Mouse (Mus musculus) forebrain, embryonic 15.5 days (tissue): ENCODE data around the gene Rad9b. TPM values are rescaled to one million over a fixed set of nuclear protein-coding genes. Genes with fewer than 3 reads are reported as not detected.

ENCODE experiments used
- ATAC-seq: fragments of 200-750 bp; cut with Nextera tagmentation; replicated peaks from 2 replicates; pipeline ENCODE4 v1.8.0; 2017; ENCODE audit warnings: mild to moderate bottlenecking, moderate TSS enrichment, moderate library complexity
- H3K27ac ChIP-seq: fragments of 300-500 bp; sonication (generic); replicated peaks from 2 replicates; pipeline ENCODE4 v1.5.1; 2015; ENCODE audit warnings: mild to moderate bottlenecking, inconsistent platforms
- H3K27me3 ChIP-seq: fragments of 300-500 bp; sonication (generic); 2 replicates; pipeline ENCODE4 v1.6.1; 2015; ENCODE audit warnings: inconsistent platforms
- H3K36me3 ChIP-seq: fragments of 300-500 bp; sonication (generic); 2 replicates; pipeline ENCODE4 v1.6.1; 2015; ENCODE audit warnings: mild to moderate bottlenecking, inconsistent platforms
- H3K4me1 ChIP-seq: fragments of 300-500 bp; sonication (generic); 2 replicates; pipeline ENCODE4 v1.6.1; 2015; ENCODE audit warnings: inconsistent platforms
- H3K4me2 ChIP-seq: fragments of 300-500 bp; sonication (generic); replicated peaks from 2 replicates; pipeline ENCODE4 v1.6.1; 2015; ENCODE audit warnings: mild to moderate bottlenecking, inconsistent platforms
- H3K4me3 ChIP-seq: fragments of 300-500 bp; sonication (generic); 2 replicates; pipeline ENCODE4 v1.5.1; 2015; ENCODE audit warnings: mild to moderate bottlenecking, inconsistent platforms
- H3K9ac ChIP-seq: fragments of 300-500 bp; sonication (generic); replicated peaks from 2 replicates; pipeline ENCODE4 v1.6.1; 2015; ENCODE audit warnings: mild to moderate bottlenecking, inconsistent platforms
- H3K9me3 ChIP-seq: fragments of 300-500 bp; sonication (generic); 2 replicates; pipeline ENCODE4 v1.6.1; 2016; ENCODE audit warnings: inconsistent platforms
- WGBS: fragments of 180-500 bp; shearing (Covaris S2); methylation state at CpG from one replicate; pipeline ENCODE4 v1.1.7; 2015; ENCODE audit warnings: mixed read lengths; 5-methylcytosine and 5-hydroxymethylcytosine counted together
- polyA plus RNA-seq: library from polyadenylated mRNA; unstranded; fragments of >200 nt; fragmentation: Nextera tagmentation; extraction: Ambion mirVana; gene quantifications from 2 replicates; pipeline ENCODE4 v1.2.1, GENCODE M21; 2015

Gene Rad9b
- polyA plus RNA-seq, 1 experiment from 2014 or later: 17.8 TPM

- H3K27ac ChIP-seq: no peak overlapping the region
- peak; percentile 57; the same call in 1 of the 2 replicates for ATAC-seq
- 7% methylated on average over 5 of the region's 5 CpGs for WGBS
- no peak overlapping the region for H3K4me2 ChIP-seq
- H3K9me3 ChIP-seq: no peaks in the 10 kb centered on the region
- H3K27me3 ChIP-seq: no peaks in the 10 kb centered on the region
- no peak overlapping the region for H3K4me3 ChIP-seq
- H3K4me1 ChIP-seq: no peaks in the 10 kb centered on the region
- no peaks in the 10 kb centered on the region for H3K36me3 ChIP-seq
- H3K9ac ChIP-seq: no peak overlapping the region
Observed at GRCm38 (mm10) chr5:122344260-122344659, 9.8 kb downstream of the Rad9b start.

- no peak overlapping the region for H3K4me3 ChIP-seq
- no peak overlapping the region for H3K4me2 ChIP-seq
- H3K4me1 ChIP-seq: no peaks in the 10 kb centered on the region
- H3K9me3 ChIP-seq: no peaks in the 10 kb centered on the region
- H3K9ac ChIP-seq: no peak overlapping the region
- H3K36me3 ChIP-seq: no peaks in the 10 kb centered on the region
- 49% methylated on average over 7 of the region's 7 CpGs for WGBS
- ATAC-seq: no peak
- no peaks in the 10 kb centered on the region for H3K27me3 ChIP-seq
- H3K27ac ChIP-seq: peak overlapping the region; percentile 21; the same call in 1 of the 2 replicates
Observed at GRCm38 (mm10) chr5:122343768-122344167, 10.3 kb downstream of the Rad9b start.

GRCm38 (mm10) chr5:122342874-122343273 lies 11.2 kb downstream of the Rad9b start:
- H3K9ac ChIP-seq: no peak overlapping the region
- H3K36me3 ChIP-seq: no peaks in the 10 kb centered on the region
- WGBS: 94% methylated on average over 1 of the region's 1 CpGs
- no peaks in the 10 kb centered on the region for H3K4me1 ChIP-seq
- no peaks in the 10 kb centered on the region for H3K9me3 ChIP-seq
- H3K4me3 ChIP-seq: no peak overlapping the region
- ATAC-seq: no peak
- no peak overlapping the region for H3K4me2 ChIP-seq
- no peak overlapping the region for H3K27ac ChIP-seq
- H3K27me3 ChIP-seq: no peaks in the 10 kb centered on the region

- no peaks in the 10 kb centered on the region for H3K36me3 ChIP-seq
- H3K27me3 ChIP-seq: no peaks in the 10 kb centered on the region
- H3K27ac ChIP-seq: no peak overlapping the region
- WGBS: 90% methylated on average over 7 of the region's 7 CpGs
- no peak overlapping the region for H3K9ac ChIP-seq
- no peaks in the 10 kb centered on the region for H3K9me3 ChIP-seq
- ATAC-seq: no peak
- no peak overlapping the region for H3K4me3 ChIP-seq
- no peaks in the 10 kb centered on the region for H3K4me1 ChIP-seq
- no peak overlapping the region for H3K4me2 ChIP-seq
Observed at GRCm38 (mm10) chr5:122336554-122337294, 17.3 kb downstream of the Rad9b start.

- Histone ChIP-seq H3K27me3 (no peaks in the 10 kb centered on the region), H3K4me3 (no peak overlapping the region), H3K36me3 (no peaks in the 10 kb centered on the region), H3K4me2 (no peak overlapping the region), H3K27ac (no peak overlapping the region), H3K9ac (no peak overlapping the region), H3K9me3 (no peaks in the 10 kb centered on the region), H3K4me1 (no peaks in the 10 kb centered on the region)
- 70% methylated on average over 3 of the region's 3 CpGs for WGBS
- no peak for ATAC-seq
Observed at GRCm38 (mm10) chr5:122334682-122335081, 19.4 kb downstream of the Rad9b start.

- H3K9ac ChIP-seq: no peak overlapping the region
- no peak overlapping the region for H3K27ac ChIP-seq
- no peak for ATAC-seq
- H3K4me3 ChIP-seq: no peak overlapping the region
- H3K4me2 ChIP-seq: no peak overlapping the region
- no peaks in the 10 kb centered on the region for H3K4me1 ChIP-seq
- no peaks in the 10 kb centered on the region for H3K27me3 ChIP-seq
- no peaks in the 10 kb centered on the region for H3K9me3 ChIP-seq
- peaks cover 7% of the 10 kb centered on the region; the same call in 1 of the 2 replicates for H3K36me3 ChIP-seq
- WGBS: 91% methylated on average over 4 of the region's 4 CpGs
Observed at GRCm38 (mm10) chr5:122330269-122330668, 23.8 kb downstream of the Rad9b start.

- Histone ChIP-seq H3K4me3 (no peak overlapping the region), H3K27me3 (no peaks in the 10 kb centered on the region), H3K27ac (peak overlapping the region; percentile 51), H3K4me1 (no peaks in the 10 kb centered on the region), H3K9me3 (no peaks in the 10 kb centered on the region), H3K4me2 (no peak overlapping the region), H3K9ac (no peak overlapping the region), H3K36me3 (peaks cover 7% of the 10 kb centered on the region; the same call in 1 of the 2 replicates)
- no peak for ATAC-seq
- WGBS: 76% methylated on average over 3 of the region's 3 CpGs
Observed at GRCm38 (mm10) chr5:122327283-122327682, 26.8 kb downstream of the Rad9b start.

- H3K27ac ChIP-seq: no peak overlapping the region
- H3K4me3 ChIP-seq: no peak overlapping the region
- no peak overlapping the region for H3K9ac ChIP-seq
- H3K36me3 ChIP-seq: peaks cover 18% of the 10 kb centered on the region; the same call in 1 of the 2 replicates
- H3K27me3 ChIP-seq: no peaks in the 10 kb centered on the region
- no peak for ATAC-seq
- H3K4me1 ChIP-seq: no peaks in the 10 kb centered on the region
- no peaks in the 10 kb centered on the region for H3K9me3 ChIP-seq
- 86% methylated on average over 8 of the region's 8 CpGs for whole genome bisulfite sequencing
- H3K4me2 ChIP-seq: no peak overlapping the region
Observed at GRCm38 (mm10) chr5:122325477-122325876, 28.6 kb downstream of the Rad9b start.

- 91% methylated on average over 23 of the region's 23 CpGs for WGBS
- ATAC-seq: no peak
- Histone ChIP-seq H3K4me2 (no peak overlapping the region), H3K4me3 (no peak overlapping the region), H3K9ac (no peak overlapping the region), H3K9me3 (no peaks in the 10 kb centered on the region), H3K4me1 (no peaks in the 10 kb centered on the region), H3K27ac (no peak overlapping the region), H3K27me3 (no peaks in the 10 kb centered on the region), H3K36me3 (peaks cover 22% of the 10 kb centered on the region; the same call in 1 of the 2 replicates)
Observed at GRCm38 (mm10) chr5:122324608-122325431, 29.2 kb downstream of the Rad9b start.

- Histone ChIP-seq H3K4me1 (no peaks in the 10 kb centered on the region), H3K36me3 (peaks cover 22% of the 10 kb centered on the region; the same call in 1 of the 2 replicates), H3K9me3 (no peaks in the 10 kb centered on the region), H3K27me3 (no peaks in the 10 kb centered on the region), H3K27ac (no peak overlapping the region), H3K4me3 (no peak overlapping the region), H3K9ac (no peak overlapping the region), H3K4me2 (no peak overlapping the region)
- 55% methylated on average over 8 of the region's 8 CpGs for WGBS
- ATAC-seq: no peak
Observed at GRCm38 (mm10) chr5:122323523-122323922, 30.5 kb downstream of the Rad9b start.

GRCm38 (mm10) chr5:122320205-122320781 lies 33.7 kb downstream of the Rad9b start:
- 85% methylated on average over 12 of the region's 12 CpGs for WGBS
- Histone ChIP-seq H3K9me3 (no peaks in the 10 kb centered on the region), H3K27ac (no peak overlapping the region), H3K9ac (no peak overlapping the region), H3K4me2 (no peak overlapping the region), H3K4me1 (no peaks in the 10 kb centered on the region), H3K36me3 (peaks cover 15% of the 10 kb centered on the region; the same call in 1 of the 2 replicates), H3K4me3 (no peak overlapping the region), H3K27me3 (no peaks in the 10 kb centered on the region)
- no peak for ATAC-seq
